Mouse (Mus musculus) stomach, postnatal 0 days (tissue): ENCODE results near the gene Gm45062. TPM values are rescaled to one million over a fixed set of nuclear protein-coding genes. Genes with fewer than 3 reads are reported as not detected.
A peak's percentile ranks its signal among the peaks of the same experiment; 100 is the strongest.

Source experiments
- ATAC-seq: fragments of 200-750 bp; cut with Nextera tagmentation; 2 replicates; pipeline ENCODE4 v1.8.0; 2017; ENCODE audit not compliant: low FRiP score, low TSS enrichment
- DNase-seq: peaks from one replicate; pipeline ENCODE4 v3.0.0-alpha.2; 2016; ENCODE audit warnings: low spot score
- H3K27ac ChIP-seq: fragments of 300-500 bp; sonication (generic); replicated peaks from 2 replicates; pipeline ENCODE4 v1.5.1; 2014; ENCODE audit warnings: mild to moderate bottlenecking, control low read depth
- H3K27me3 ChIP-seq: fragments of 300-500 bp; sonication (generic); 2 replicates; pipeline ENCODE4 v1.6.1; 2014; ENCODE audit warnings: low read length; ENCODE audit not compliant: control insufficient read depth, insufficient read depth
- H3K36me3 ChIP-seq: fragments of 300-500 bp; sonication (generic); 2 replicates; pipeline ENCODE4 v1.6.1; 2014; ENCODE audit warnings: low read length, mixed read lengths; ENCODE audit not compliant: control insufficient read depth, insufficient read depth
- H3K4me1 ChIP-seq: fragments of 300-500 bp; sonication (generic); replicated peaks from 2 replicates; pipeline ENCODE4 v1.6.1; 2014; ENCODE audit warnings: antibody characterized with exemption; ENCODE audit not compliant: control insufficient read depth, insufficient read depth
- H3K4me2 ChIP-seq: fragments of 300-500 bp; sonication (generic); replicated peaks from 2 replicates; pipeline ENCODE4 v1.6.1; 2014; ENCODE audit warnings: low read depth, mild to moderate bottlenecking, control low read depth, moderate library complexity
- H3K4me3 ChIP-seq: fragments of 300-500 bp; sonication (generic); 2 replicates; pipeline ENCODE4 v1.5.1; 2014; ENCODE audit warnings: low read depth, low read length, control low read depth
- H3K9ac ChIP-seq: fragments of 300-500 bp; sonication (generic); 2 replicates; pipeline ENCODE4 v1.6.1; 2014; ENCODE audit warnings: mild to moderate bottlenecking, low read length, control low read depth, mixed read lengths
- H3K9me3 ChIP-seq: fragments of 300-500 bp; sonication (generic); 2 replicates; pipeline ENCODE4 v1.6.1; 2016; ENCODE audit warnings: low read length; ENCODE audit not compliant: control insufficient read depth
- CTCF ChIP-seq: IDR thresholded peaks from 2 replicates; pipeline ENCODE4 v1.5.1; 2016; ENCODE audit warnings: antibody characterized with exemption, low read depth, mild to moderate bottlenecking, moderate library complexity
- EP300 ChIP-seq: optimal IDR thresholded peaks from 2 replicates; pipeline ENCODE3; 2016; ENCODE audit warnings: antibody characterized with exemption
- WGBS: fragments of 180-500 bp; shearing (Covaris S2); extraction: QIAGEN DNeasy Blood & Tissue Kit; methylation state at CpG from one replicate; pipeline ENCODE4 v1.1.7; 2014; 5-methylcytosine and 5-hydroxymethylcytosine counted together
- polyA plus RNA-seq: library from polyadenylated mRNA; unstranded; fragments of >200 nt; fragmentation: Nextera tagmentation; extraction: Ambion mirVana; gene quantifications from 2 replicates; pipeline ENCODE4 v1.2.1, GENCODE M21; 2015

Gene Gm45062
- polyA plus RNA-seq, 1 experiment from 2014 or later, result 1.9 TPM

- TF ChIP-seq CTCF (no peak), EP300 (no peak)
- Histone ChIP-seq H3K27me3 (no peaks in the 10 kb centered on the region), H3K4me1 (no peaks in the 10 kb centered on the region), H3K4me3 (no peak overlapping the region), H3K9ac (no peak overlapping the region), H3K36me3 (no peaks in the 10 kb centered on the region), H3K4me2 (no peak overlapping the region), H3K9me3 (no peaks in the 10 kb centered on the region), H3K27ac (no peak overlapping the region)
- ATAC-seq, result no peak
- 55% methylated on average over 2 of the region's 2 CpGs for WGBS
- no peak for DNase-seq
These were observed 109.1 kb downstream of the Gm45062 start for GRCm38 (mm10) chr6:8368198-8368864.

- no peak for TF ChIP-seq EP300
- TF ChIP-seq CTCF, result no peak
- Histone ChIP-seq H3K4me3 (no peak overlapping the region), H3K9ac (no peak overlapping the region), H3K4me1 (no peaks in the 10 kb centered on the region), H3K9me3 (no peaks in the 10 kb centered on the region), H3K4me2 (no peak overlapping the region), H3K27ac (no peak overlapping the region), H3K36me3 (no peaks in the 10 kb centered on the region), H3K27me3 (no peaks in the 10 kb centered on the region)
- WGBS, result 58% methylated on average over 3 of the region's 3 CpGs
- no peak for DNase-seq
- ATAC-seq, result peak; percentile 53; the same call in 1 of the 2 replicates
These were observed 111.4 kb downstream of the Gm45062 start for GRCm38 (mm10) chr6:8370624-8371023.

- Histone ChIP-seq H3K4me3 (no peak overlapping the region), H3K9ac (no peak overlapping the region), H3K27ac (no peak overlapping the region), H3K9me3 (no peaks in the 10 kb centered on the region), H3K4me1 (no peaks in the 10 kb centered on the region), H3K36me3 (no peaks in the 10 kb centered on the region), H3K27me3 (no peaks in the 10 kb centered on the region), H3K4me2 (no peak overlapping the region)
- TF ChIP-seq CTCF, result no peak
- no peak for TF ChIP-seq EP300
- ATAC-seq, result no peak
- DNase-seq, result no peak
- 61% methylated on average over 2 of the region's 2 CpGs for WGBS
These were observed 113.8 kb downstream of the Gm45062 start for GRCm38 (mm10) chr6:8373051-8373450.

DNA sequence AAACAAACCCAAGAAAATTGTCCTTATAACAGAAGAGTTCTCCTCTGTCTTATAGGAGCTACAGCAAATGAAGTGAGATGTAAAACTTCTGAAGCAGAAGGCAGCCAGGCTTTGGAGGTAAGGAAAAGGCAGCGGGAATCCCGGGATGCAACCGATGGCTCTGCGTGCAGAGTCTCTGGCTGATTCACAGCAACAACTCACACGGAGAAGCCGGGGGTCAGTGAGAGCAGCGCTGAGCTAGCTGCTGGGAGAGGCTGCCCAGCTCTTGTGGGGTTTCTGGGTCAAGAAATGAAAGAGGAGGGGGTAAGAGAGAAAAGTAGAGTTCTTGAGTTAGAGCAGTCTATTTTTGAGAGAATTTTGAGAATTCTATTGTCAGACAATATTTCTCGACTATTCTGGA, 114.6 kb downstream of the Gm45062 start:
- WGBS, result 52% methylated on average over 8 of the region's 8 CpGs
- no peak overlapping the region for H3K4me2 ChIP-seq
- no peaks in the 10 kb centered on the region for H3K9me3 ChIP-seq
- H3K36me3 ChIP-seq, result no peaks in the 10 kb centered on the region
- no peak for DNase-seq
- no peak overlapping the region for H3K27ac ChIP-seq
- ATAC-seq, result no peak
- H3K9ac ChIP-seq, result no peak overlapping the region
- H3K4me3 ChIP-seq, result no peak overlapping the region
- no peaks in the 10 kb centered on the region for H3K27me3 ChIP-seq
- no peaks in the 10 kb centered on the region for H3K4me1 ChIP-seq
- TF ChIP-seq CTCF (no peak), EP300 (no peak)

- Histone ChIP-seq H3K36me3 (no peaks in the 10 kb centered on the region), H3K9ac (no peak overlapping the region), H3K4me3 (no peak overlapping the region), H3K9me3 (no peaks in the 10 kb centered on the region), H3K27me3 (no peaks in the 10 kb centered on the region), H3K4me2 (no peak overlapping the region), H3K4me1 (no peaks in the 10 kb centered on the region), H3K27ac (no peak overlapping the region)
- DNase-seq (no peak), ATAC-seq (no peak)
- 56% methylated on average over 6 of the region's 6 CpGs for WGBS
- TF ChIP-seq EP300 (no peak), CTCF (no peak)
These were observed 115.0 kb downstream of the Gm45062 start for GRCm38 (mm10) chr6:8374290-8374689.

DNA sequence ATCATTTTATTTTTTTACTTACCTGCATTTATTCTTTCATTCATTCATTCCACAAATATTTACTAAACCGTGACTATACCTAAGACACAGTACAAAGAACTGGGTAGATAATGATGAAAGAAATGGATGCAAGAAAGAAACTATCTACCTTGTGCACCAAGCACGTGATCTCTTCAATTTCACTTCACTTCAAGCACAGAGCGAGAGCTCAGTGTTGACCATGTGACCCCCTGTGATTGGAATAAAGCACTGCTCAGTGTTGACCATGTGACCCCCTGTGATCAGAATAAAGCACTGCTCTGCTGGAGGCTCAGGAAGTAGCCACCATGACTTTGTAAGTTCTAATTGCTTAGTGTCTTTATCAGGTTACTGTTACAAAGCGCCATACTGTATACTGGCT, 115.5 kb downstream of the Gm45062 start:
- H3K36me3 ChIP-seq, result no peaks in the 10 kb centered on the region
- DNase-seq (no peak), ATAC-seq (no peak)
- no peak overlapping the region for H3K9ac ChIP-seq
- no peak overlapping the region for H3K27ac ChIP-seq
- H3K4me1 ChIP-seq, result no peaks in the 10 kb centered on the region
- no peak overlapping the region for H3K4me3 ChIP-seq
- H3K9me3 ChIP-seq, result no peaks in the 10 kb centered on the region
- TF ChIP-seq EP300, result no peak
- no peak for TF ChIP-seq CTCF
- H3K27me3 ChIP-seq, result no peaks in the 10 kb centered on the region
- 89% methylated on average over 4 of the region's 4 CpGs for WGBS
- no peak overlapping the region for H3K4me2 ChIP-seq
